Mouse (Mus musculus) left cerebral cortex, postnatal 36 days (tissue): ENCODE data around the gene Sun1. TPM values are rescaled to one million over a fixed set of nuclear protein-coding genes. Genes with fewer than 3 reads are reported as not detected.

Experiments
- DNase-seq, 2 experiments: peaks; one replicate each; pipeline ENCODE4 v3.0.0; 2021 to 2022; ENCODE audit warnings: low spot score in 2 of 2, mixed read lengths in 1 of 2
- intact Hi-C: fragments of 180-260 bp; cut with DNase I; formaldehyde crosslinking; loops from one replicate; pipeline ENCODE4 v1.15.1; 2025
- total RNA-seq, 2 experiments: library from RNA; stranded (reverse); gene quantifications; 2 replicates each; pipeline ENCODE4 v1.2.3; 2021

The Sun1 gene
- total RNA-seq, 2 experiments from 2014 or later: 136 to 141 TPM

GRCm38 (mm10) chr5:139241022-139241761 is 40.8 kb downstream of the Sun1 start:
- no peak for DNase-seq
- intact Hi-C loops: no loop called here

- DNase-seq: no peak
- intact Hi-C loops: no loop called here
These were observed 42.9 kb downstream of the Sun1 start for GRCm38 (mm10) chr5:139243384-139243783.

GRCm38 (mm10) chr5:139247767-139248166 is 47.3 kb downstream of the Sun1 start:
- intact Hi-C loops: no loop called here
- no peak for DNase-seq

- no peak for DNase-seq
- intact Hi-C loops: no loop called here
These were observed 48.4 kb downstream of the Sun1 start for GRCm38 (mm10) chr5:139248846-139249245.

- DNase-seq: no peak
- intact Hi-C loops: no loop called here
These were observed 50.8 kb downstream of the Sun1 start for GRCm38 (mm10) chr5:139251279-139251678.

- no peak for DNase-seq
- intact Hi-C loops: loop anchor here (1.0 kb wide), 1 partner anchor 51 kb away; the partner anchor contains the start of gene Sun1
These were observed 51.3 kb downstream of the Sun1 start for GRCm38 (mm10) chr5:139251736-139252080.

- intact Hi-C loops: loop anchor here (1.0 kb wide), 1 partner anchor 52 kb away; the partner anchor contains the start of gene Sun1
- peak; percentile 97 to 99 for DNase-seq
These were observed 51.9 kb downstream of the Sun1 start, which contains the start of gene Get4 for GRCm38 (mm10) chr5:139252081-139252909. Gene Get4, plus strand, starts transcription at chr5:139252324.

GRCm38 (mm10) chr5:139252910-139253245 is 52.4 kb downstream of the Sun1 start:
- intact Hi-C loops: loop anchor here (1.0 kb wide), 1 partner anchor 53 kb away; the partner anchor contains the start of gene Sun1
- DNase-seq: no peak

GRCm38 (mm10) chr5:139253301-139253741 is 52.9 kb downstream of the Sun1 start:
- DNase-seq: no peak
- intact Hi-C loops: no loop called here

- intact Hi-C loops: no loop called here
- no peak for DNase-seq
These were observed 54.5 kb downstream of the Sun1 start for GRCm38 (mm10) chr5:139254938-139255337.

GRCm38 (mm10) chr5:139255777-139256176 is 55.3 kb downstream of the Sun1 start:
- intact Hi-C loops: no loop called here
- no peak for DNase-seq

GRCm38 (mm10) chr5:139256211-139256765 is 55.9 kb downstream of the Sun1 start:
- DNase-seq: no peak
- intact Hi-C loops: no loop called here

- DNase-seq: no peak
- intact Hi-C loops: no loop called here
These were observed 56.8 kb downstream of the Sun1 start for GRCm38 (mm10) chr5:139257265-139257664.

GRCm38 (mm10) chr5:139257818-139258217 is 57.4 kb downstream of the Sun1 start:
- DNase-seq: no peak
- intact Hi-C loops: no loop called here

- DNase-seq: no peak
- intact Hi-C loops: no loop called here
These were observed 58.1 kb downstream of the Sun1 start for GRCm38 (mm10) chr5:139258371-139259035.

GRCm38 (mm10) chr5:139259853-139260252 is 59.4 kb downstream of the Sun1 start:
- intact Hi-C loops: no loop called here
- no peak for DNase-seq

GRCm38 (mm10) chr5:139261403-139261802 is 61.0 kb downstream of the Sun1 start:
- DNase-seq: no peak
- intact Hi-C loops: no loop called here

- no peak for DNase-seq
These were observed 67.2 kb downstream of the Sun1 start for GRCm38 (mm10) chr5:139267661-139268060.

GRCm38 (mm10) chr5:139270806-139271521 is 70.5 kb downstream of the Sun1 start:
- no peak for DNase-seq

More at GRCm38 (mm10) chr5:139267661-139268060, 67.2 kb downstream of the Sun1 start:
- intact Hi-C loops: no loop called here

More at GRCm38 (mm10) chr5:139270806-139271521, 70.5 kb downstream of the Sun1 start:
- intact Hi-C loops: no loop called here
